Mouse (Mus musculus) spleen, postnatal 36 days (tissue): ENCODE results near the gene Vtcn1.
"Not testable (repeated sequence)": the region's sequence is repeated elsewhere in the genome, so short reads cannot be mapped to it uniquely, and the experiment has no call there.

Experiments used
- DNase-seq, 2 experiments: peaks; one replicate each; pipeline ENCODE4 v3.0.0; 2022; ENCODE audit warnings: low spot score in 2 of 2, mixed read lengths in 1 of 2

Vtcn1 gene

GRCm38 (mm10) chr3:100825225-100825965 is at the start of gene Vtcn1:
Vtcn1 (plus strand) TSS chr3:100825459.
- no peak for DNase-seq

DNA sequence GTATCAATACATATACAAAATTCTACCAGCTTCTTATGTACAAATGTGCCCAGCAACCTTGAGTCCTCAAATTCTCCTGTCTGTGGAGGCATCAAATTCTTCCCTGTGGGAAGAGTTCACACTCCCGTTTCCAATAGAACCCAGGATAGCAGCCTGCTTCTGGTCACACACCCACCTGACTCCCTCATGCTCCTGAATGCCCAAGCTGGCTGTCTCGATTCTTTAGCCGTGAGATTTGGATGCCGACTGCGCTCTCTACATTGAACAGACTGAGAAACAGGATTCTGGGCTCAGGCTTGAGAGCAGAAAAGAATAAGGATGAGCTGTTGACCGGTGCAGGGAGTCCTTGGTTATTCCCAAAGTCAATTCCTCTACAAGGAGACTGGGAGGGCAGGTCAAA is 48.3 kb upstream of the Vtcn1 start:
- DNase-seq = no peak

DNA sequence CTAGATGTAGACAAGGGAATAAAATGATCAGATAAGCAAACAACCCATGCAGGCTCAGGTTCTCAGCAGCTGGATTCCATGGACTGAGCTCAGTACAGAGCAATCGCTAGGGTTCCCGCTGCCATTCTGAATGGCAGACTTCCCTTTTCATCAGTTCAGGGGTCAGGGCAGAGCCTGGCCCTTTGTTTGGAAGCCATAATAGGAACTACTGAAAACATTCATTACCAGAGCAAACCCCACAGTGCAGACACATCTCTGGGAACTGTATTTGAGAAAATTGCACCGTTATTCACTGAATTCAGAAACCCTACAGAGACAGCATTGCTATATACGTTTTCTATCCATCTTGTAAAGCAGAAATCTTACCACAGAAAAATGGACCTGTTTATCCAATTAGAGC is 47.7 kb upstream of the Vtcn1 start:
- no peak for DNase-seq

DNA sequence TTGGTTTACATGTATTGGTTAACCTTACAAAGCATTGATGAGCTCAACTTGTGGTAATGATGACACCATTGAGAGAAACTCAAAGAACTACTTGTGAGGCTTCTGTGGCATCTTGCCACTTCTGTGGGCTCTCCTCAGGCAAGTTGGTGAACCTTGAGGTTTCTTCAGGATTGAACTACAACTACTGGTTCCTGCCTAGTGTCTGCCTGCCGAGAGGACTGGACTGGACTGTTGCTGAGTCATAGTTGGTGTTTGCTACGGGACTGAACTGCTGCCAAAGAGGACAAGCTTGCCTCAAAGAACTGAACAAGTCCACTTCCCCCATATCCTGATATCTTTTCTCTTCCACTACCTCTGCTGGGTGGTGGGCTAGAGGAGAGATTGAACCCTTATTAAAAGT is 39.2 kb upstream of the Vtcn1 start:
- DNase-seq = no peak

DNA sequence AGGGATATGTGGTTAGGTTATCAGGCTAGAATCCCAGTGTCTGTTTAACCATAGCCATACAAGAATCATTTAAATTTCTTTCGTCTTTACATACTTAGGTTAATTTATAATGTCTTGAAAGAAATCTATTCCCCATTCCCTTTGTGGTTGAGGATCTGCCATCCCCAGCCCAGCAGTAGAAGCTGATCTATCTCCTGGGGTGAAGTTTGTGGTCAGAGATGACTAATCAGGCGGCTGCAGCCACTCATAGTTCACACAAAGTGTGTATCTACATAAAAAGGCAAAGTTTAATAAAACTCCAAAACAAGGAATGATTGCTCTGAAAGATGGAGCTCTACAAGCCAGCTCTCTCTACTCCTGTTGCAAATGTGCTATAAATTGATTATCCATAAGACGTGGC is 33.6 kb upstream of the Vtcn1 start:
- DNase-seq = no peak

- DNase-seq = no peak
These were observed 31.9 kb upstream of the Vtcn1 start for GRCm38 (mm10) chr3:100793345-100793744.

GRCm38 (mm10) chr3:100796571-100796970 is 28.7 kb upstream of the Vtcn1 start:
- no peak for DNase-seq

DNA sequence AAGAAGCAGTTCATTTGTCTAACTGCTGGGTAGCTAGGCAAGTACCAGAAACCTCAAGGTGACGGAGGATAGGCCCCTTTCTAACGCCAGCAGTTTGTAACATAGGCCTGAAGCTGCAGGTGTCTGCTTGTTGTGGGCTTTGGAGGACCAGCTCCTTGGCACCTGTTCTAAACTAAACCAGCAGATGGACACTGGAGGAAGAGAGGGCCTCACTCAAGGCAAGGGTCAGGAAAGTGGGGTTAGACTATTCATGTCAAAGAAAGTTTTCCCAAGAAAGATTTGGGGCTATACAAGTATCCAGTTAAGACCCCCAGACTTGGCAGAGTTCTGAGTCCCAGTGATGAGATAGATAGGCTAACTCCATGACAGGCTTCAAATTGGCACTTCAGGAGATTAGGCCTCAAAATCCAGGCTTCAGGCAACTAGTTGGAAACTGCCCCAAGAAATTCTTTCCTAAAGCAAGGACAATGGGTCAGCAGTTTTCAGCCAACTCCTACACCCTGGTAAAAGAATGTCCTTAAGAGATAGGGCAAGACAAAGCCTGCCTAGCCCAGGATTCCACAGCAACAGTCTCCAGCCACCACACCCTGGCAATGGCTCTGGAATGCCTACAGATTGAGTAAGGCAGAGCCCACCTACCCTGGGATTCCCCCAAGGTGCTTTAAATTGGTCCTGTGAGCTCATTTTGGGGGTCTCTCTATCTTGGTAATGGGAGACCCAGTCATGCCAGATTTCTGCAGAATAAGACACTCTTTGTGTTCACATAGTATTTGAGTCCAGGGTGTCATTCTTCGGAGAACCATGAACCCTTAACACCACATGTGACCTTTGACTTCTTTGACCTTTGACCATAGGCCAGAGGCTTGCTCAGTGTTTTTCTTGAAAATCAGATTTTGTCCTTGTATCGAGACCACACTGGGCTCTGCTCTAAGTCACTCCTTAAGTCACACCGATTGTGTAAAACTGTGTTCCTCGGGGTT is 27.8 kb upstream of the Vtcn1 start:
- DNase-seq = no peak

- no peak for DNase-seq
These were observed 26.3 kb upstream of the Vtcn1 start for GRCm38 (mm10) chr3:100798872-100799422.

DNA sequence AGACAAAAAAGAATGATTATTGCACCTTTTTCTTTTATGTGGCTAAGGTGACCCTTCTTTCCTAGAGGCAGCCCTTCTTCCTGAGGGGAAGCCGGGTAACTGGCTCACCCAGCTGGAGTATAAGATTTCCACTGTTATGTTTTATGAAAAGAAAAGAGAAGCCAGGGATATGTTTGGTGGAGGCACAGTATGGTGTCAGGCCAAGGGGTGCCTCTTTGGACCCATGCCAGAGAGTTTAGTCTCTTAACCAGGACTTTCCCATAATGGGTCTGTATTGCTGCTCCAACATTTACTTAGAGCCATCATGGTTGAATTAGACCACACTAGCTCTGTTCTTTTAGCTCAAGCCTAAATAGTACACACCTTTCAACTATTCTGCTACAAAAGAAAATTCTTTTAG is 20.3 kb upstream of the Vtcn1 start:
- DNase-seq = no peak

DNA sequence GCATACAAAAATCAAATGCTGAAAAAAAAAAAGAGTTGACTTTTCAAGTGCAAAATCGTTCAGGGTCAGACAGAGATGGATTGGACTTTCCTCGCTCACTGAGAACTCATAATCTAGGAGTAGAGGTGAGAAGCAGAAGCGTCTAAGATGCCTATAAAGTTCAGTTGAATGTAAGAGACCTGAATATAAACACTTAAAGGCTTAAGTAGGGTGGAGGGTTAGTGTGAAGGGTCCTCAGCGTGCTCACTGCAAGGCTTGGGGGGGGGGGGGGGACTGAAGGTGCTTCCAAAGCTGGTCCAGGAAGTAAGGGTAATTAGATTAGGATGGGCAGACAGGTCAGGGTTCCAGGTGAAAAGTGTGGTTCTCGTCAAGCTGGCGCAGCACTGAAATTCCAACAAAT is 19.3 kb upstream of the Vtcn1 start:
- no peak for DNase-seq

- no peak for DNase-seq
These were observed 14.8 kb upstream of the Vtcn1 start for GRCm38 (mm10) chr3:100810461-100810860.

DNA sequence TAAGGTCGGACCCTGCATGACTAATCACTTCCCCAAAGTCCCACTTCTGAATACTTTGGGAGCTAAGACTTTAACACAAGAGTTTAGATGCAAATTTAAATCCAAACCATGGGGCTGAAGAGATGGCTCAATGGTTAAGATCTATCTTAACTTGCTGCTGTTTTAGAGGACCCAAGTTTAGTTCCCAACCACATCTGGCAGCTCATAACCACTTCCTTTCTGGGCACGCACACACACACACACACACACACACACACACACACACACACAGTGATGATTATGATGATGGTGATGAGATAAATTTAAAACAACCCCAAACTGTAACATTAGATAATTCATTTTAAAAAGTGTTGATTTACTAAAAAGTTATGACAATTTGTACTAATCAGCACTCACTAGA is 13.4 kb upstream of the Vtcn1 start:
- no peak for DNase-seq

GRCm38 (mm10) chr3:100815490-100815889 is 9.8 kb upstream of the Vtcn1 start:
- DNase-seq = not testable (repeated sequence)

- DNase-seq = no peak
These were observed 6.5 kb upstream of the Vtcn1 start for GRCm38 (mm10) chr3:100818709-100819108.

- no peak for DNase-seq
These were observed 5.7 kb upstream of the Vtcn1 start for GRCm38 (mm10) chr3:100819571-100819970.

- no peak for DNase-seq
These were observed 4.4 kb upstream of the Vtcn1 start for GRCm38 (mm10) chr3:100820852-100821251.

DNA sequence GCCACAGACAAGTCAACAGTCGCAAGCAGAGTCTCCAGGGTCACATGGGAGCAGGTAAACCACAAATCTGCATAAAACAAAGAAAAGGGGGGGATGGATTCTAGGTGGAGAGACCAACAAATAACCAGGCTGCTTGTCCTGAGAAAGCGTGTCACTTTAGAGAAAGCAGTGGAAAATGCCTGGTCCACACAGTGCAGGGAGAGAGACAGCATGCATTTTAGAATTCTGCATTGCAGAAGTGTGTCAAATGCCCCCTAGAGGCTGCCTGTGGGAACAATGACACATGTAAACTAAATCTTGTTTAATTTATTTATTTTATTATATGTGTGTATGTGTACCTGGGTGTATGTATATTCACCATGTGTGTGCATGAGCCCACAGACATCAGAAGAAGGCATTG is 4.0 kb upstream of the Vtcn1 start:
- no peak for DNase-seq

- DNase-seq = no peak
These were observed 18.5 kb downstream of the Vtcn1 start for GRCm38 (mm10) chr3:100843784-100844183.

DNA sequence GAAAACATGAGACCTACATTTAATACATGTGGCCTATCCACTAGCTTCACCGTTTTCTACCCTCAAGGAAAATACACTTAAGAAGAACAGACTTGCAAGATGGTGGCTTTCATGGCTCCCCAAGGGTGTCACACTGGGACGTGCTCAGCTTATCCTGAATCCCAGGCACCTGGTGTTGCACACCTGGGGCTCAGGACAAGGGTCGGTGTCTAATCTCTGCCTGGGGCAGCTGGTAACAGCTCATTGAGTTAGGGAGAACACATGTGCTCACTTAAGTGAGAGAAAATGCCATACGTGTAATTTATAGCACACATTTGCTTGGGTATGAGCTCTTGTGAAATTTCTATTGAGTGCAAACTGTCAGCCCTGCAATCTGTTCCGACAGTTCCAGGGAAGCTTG is 19.1 kb downstream of the Vtcn1 start:
- DNase-seq = no peak

DNA sequence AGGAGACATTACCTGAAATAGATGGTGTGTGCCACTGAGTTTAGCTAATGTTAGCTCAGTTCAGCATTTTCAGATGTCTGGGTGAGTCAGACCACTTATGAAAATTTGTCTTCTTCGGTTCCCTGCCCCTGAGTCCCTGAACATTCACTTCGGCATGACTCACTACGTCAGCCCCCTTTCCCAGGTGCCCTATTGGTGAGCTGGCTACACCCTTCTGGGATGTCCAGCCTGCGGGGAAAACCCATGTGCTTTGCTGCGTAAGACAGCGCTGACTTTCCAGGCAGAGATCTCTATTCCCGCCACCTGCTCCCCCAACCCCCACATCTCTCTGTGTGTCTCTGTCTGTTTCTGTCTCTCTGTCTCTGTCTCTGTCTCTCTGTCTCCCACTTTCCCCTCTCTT is 23.1 kb downstream of the Vtcn1 start:
- no peak for DNase-seq

DNA sequence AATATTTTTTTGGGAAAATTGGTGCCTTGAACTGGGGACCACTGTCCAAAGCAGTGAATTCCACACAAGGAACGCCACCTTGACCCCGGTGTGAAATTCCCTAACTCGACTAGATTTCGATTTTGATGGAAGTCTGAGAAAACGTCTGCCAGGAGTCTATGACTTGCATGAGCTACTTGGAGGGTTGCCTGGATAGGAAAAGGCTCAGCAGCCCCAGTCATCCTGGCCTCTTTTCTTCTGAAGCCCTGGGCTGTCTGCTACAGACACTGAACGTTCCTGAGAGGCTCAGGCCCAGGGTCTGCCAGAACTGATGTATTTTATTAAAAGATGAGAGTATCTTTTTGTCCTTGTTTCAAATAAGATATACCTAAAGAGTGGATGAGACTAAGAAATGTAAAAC is 25.2 kb downstream of the Vtcn1 start:
- no peak for DNase-seq
